Mouse (Mus musculus) forebrain, embryonic 12.5 days (tissue): Measurements from ENCODE around the gene Dgkh. TPM values are rescaled to one million over a fixed set of nuclear protein-coding genes. Genes with fewer than 3 reads are reported as not detected.

Experiments used
- ATAC-seq: fragments of 200-750 bp; cut with Nextera tagmentation; 2 replicates; pipeline ENCODE4 v1.8.0; 2017; ENCODE audit warnings: moderate TSS enrichment; ENCODE audit not compliant: low FRiP score
- H3K27ac ChIP-seq: fragments of 300-500 bp; sonication (generic); 2 replicates; pipeline ENCODE4 v1.5.1; 2016; ENCODE audit warnings: mild to moderate bottlenecking
- H3K27me3 ChIP-seq: fragments of 300-500 bp; sonication (generic); 2 replicates; pipeline ENCODE4 v1.6.1; 2016; ENCODE audit warnings: mild to moderate bottlenecking
- H3K36me3 ChIP-seq: fragments of 300-500 bp; sonication (generic); replicated peaks from 2 replicates; pipeline ENCODE4 v1.6.1; 2016; ENCODE audit warnings: mild to moderate bottlenecking
- H3K4me1 ChIP-seq: fragments of 300-500 bp; sonication (generic); 2 replicates; pipeline ENCODE4 v1.6.1; 2016
- H3K4me2 ChIP-seq: fragments of 300-500 bp; sonication (generic); 2 replicates; pipeline ENCODE4 v1.6.1; 2016; ENCODE audit warnings: mild to moderate bottlenecking, moderate library complexity
- H3K4me3 ChIP-seq: fragments of 300-500 bp; sonication (generic); replicated peaks from 2 replicates; pipeline ENCODE4 v1.5.1; 2016; ENCODE audit warnings: mild to moderate bottlenecking
- H3K9ac ChIP-seq: fragments of 300-500 bp; sonication (generic); 2 replicates; pipeline ENCODE4 v1.6.1; 2016; ENCODE audit warnings: mild to moderate bottlenecking
- H3K9me3 ChIP-seq: fragments of 300-500 bp; sonication (generic); 2 replicates; pipeline ENCODE4 v1.6.1; 2016
- WGBS: fragments of 180-500 bp; shearing (Covaris S2); methylation state at CpG from one replicate; pipeline ENCODE4 v1.1.7; 2016; 5-methylcytosine and 5-hydroxymethylcytosine counted together
- polyA plus RNA-seq: library from polyadenylated mRNA; unstranded; fragments of >200 nt; fragmentation: Nextera tagmentation; extraction: Ambion mirVana; gene quantifications from 2 replicates; pipeline ENCODE4 v1.2.1, GENCODE M21; 2016

Gene Dgkh
- polyA plus RNA-seq, 1 experiment from 2014 or later = 1.6 TPM

DNA sequence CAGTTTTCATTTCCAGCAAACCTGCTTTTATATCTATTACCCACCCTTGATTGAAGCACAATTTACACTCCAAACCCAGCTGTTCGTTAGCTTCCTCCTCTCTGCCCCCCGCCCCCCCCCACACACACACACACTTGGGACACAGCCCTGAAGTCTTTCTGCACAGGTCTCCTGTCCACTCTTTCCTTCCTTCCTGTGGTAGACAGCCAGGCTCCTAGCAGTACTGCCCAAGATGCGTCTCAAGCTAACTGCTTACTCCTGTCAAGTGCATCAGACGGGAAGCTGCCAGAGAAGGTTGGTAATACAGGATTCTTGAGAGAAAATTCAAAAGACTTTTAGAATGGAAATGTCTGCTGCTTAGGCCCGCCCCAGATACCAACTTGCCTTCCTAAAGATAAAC, 92.9 kb downstream of the Dgkh start:
- H3K4me2 ChIP-seq = no peak overlapping the region
- 80% methylated on average over 5 of the region's 5 CpGs for WGBS
- no peak overlapping the region for H3K27ac ChIP-seq

GRCm38 (mm10) chr14:78635612-78636400, 96.8 kb downstream of the Dgkh start:
- H3K4me1 ChIP-seq = no peaks in the 10 kb centered on the region; the same call in 1 of the 2 replicates
- no peak overlapping the region for H3K27ac ChIP-seq
- ATAC-seq = no peak
- WGBS = 86% methylated on average over 14 of the region's 14 CpGs
- H3K27me3 ChIP-seq = no peaks in the 10 kb centered on the region
- no peak overlapping the region for H3K4me2 ChIP-seq
- no peaks in the 10 kb centered on the region for H3K9me3 ChIP-seq
- H3K9ac ChIP-seq = no peak overlapping the region
- no peaks in the 10 kb centered on the region for H3K36me3 ChIP-seq
- no peak overlapping the region for H3K4me3 ChIP-seq

More for the DNA sequence above, 92.9 kb downstream of the Dgkh start:
- H3K9ac ChIP-seq = no peak overlapping the region
- no peak for ATAC-seq
- H3K4me3 ChIP-seq = no peak overlapping the region
- no peaks in the 10 kb centered on the region; the same call in 1 of the 2 replicates for H3K4me1 ChIP-seq
- H3K9me3 ChIP-seq = no peaks in the 10 kb centered on the region
- no peaks in the 10 kb centered on the region for H3K27me3 ChIP-seq
- no peaks in the 10 kb centered on the region for H3K36me3 ChIP-seq

- no peak for ATAC-seq
- WGBS = 88% methylated on average over 6 of the region's 6 CpGs
- no peak overlapping the region for H3K4me3 ChIP-seq
Observed at GRCm38 (mm10) chr14:78632747-78633146, 99.8 kb downstream of the Dgkh start.

DNA sequence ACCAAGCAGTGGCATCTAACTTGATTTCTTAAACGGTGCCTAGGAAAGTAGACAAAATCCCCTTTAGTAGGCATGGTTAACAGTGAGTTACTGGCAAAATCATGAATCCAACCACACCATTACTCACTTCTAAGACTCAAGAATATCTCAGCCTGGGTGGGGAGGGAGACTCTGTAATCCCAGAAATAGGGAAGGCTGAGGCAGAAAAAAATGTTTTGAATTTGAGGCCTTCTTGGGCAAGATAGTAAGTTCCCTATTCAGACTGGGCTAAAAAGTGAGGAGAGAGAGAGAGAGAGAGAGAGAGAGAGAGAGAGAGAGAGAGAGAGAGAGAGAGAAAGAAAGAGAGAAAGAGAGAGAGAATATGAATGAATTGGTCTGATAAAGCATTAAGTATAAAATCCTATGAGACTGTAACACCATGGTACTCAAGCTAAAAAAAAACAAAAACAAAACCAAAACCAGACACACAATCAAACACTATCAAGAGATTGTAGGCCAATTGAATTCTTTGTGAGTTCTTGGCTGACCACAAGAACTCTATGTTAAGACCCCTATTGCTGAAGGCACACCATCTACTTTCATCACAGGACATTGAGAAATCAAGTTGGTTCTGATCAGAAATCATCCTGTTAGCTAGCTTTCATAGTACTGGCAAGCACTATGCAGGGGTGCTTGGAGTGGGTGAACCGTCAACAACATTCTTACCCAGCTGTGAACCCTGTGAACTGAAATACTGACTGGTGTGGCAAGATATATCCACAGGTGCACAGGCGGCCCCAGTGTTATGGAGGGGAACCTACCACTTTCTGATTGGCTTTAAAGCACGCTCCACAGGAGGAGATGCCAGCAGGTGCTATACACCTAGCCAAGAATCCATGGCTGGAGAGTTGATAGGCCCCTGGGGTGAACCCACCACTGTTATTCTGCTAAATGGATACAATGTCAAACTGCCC, 101.4 kb downstream of the Dgkh start:
- Histone ChIP-seq H3K9ac (no peak overlapping the region), H3K27me3 (no peaks in the 10 kb centered on the region), H3K36me3 (no peaks in the 10 kb centered on the region), H3K9me3 (no peaks in the 10 kb centered on the region), H3K4me2 (no peak overlapping the region), H3K4me1 (no peaks in the 10 kb centered on the region), H3K4me3 (no peak overlapping the region), H3K27ac (no peak overlapping the region)
- WGBS = 93% methylated on average over 4 of the region's 4 CpGs
- ATAC-seq = no peak

More at GRCm38 (mm10) chr14:78632747-78633146, 99.8 kb downstream of the Dgkh start:
- Histone ChIP-seq H3K4me1 (no peaks in the 10 kb centered on the region; the same call in 1 of the 2 replicates), H3K4me2 (no peak overlapping the region), H3K36me3 (no peaks in the 10 kb centered on the region), H3K27me3 (no peaks in the 10 kb centered on the region), H3K9ac (no peak overlapping the region), H3K9me3 (no peaks in the 10 kb centered on the region), H3K27ac (no peak overlapping the region)

DNA sequence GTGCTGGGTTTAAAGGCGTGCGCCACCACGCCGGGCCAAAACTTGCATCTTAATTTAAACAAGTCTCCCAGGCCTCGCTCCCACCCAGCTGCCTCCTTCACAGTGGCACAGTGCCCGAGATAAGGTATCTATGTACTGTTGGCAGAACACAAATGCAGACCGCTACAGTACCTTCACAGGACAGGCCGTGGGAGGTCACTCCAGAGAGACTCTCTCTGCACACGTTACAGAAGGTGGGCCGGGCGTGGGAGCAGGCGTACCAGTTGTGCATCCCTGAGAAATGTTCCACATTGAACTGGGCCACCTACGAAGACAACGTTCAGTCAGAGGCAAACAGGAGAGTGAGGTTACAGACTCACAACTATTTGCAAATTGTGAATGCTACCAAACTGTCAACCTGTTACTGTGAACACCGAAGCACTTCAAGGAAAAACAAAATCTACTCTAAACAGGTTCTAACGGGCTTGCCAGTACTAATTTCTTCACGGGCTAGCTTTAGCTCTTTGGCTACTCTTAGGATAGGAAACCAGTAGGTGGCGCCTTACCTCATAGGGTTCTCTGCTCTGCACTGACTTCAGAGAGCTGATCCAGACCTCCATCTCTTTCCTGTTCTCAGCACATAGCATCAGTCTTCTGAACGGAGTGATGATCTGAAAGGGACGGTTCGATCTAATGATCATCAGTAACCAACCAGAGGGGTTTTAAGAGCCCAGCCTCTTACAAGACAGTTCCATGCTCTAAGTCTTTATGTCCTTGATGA, 104.9 kb downstream of the Dgkh start:
- H3K4me3 ChIP-seq = no peak overlapping the region
- no peaks in the 10 kb centered on the region for H3K27me3 ChIP-seq
- no peak overlapping the region for H3K9ac ChIP-seq
- no peak overlapping the region for H3K4me2 ChIP-seq
- ATAC-seq = no peak
- H3K4me1 ChIP-seq = no peaks in the 10 kb centered on the region
- no peak overlapping the region for H3K27ac ChIP-seq
- H3K9me3 ChIP-seq = no peaks in the 10 kb centered on the region
- H3K36me3 ChIP-seq = no peaks in the 10 kb centered on the region; the same call in 1 of the 2 replicates
- 86% methylated on average over 21 of the region's 21 CpGs for WGBS

DNA sequence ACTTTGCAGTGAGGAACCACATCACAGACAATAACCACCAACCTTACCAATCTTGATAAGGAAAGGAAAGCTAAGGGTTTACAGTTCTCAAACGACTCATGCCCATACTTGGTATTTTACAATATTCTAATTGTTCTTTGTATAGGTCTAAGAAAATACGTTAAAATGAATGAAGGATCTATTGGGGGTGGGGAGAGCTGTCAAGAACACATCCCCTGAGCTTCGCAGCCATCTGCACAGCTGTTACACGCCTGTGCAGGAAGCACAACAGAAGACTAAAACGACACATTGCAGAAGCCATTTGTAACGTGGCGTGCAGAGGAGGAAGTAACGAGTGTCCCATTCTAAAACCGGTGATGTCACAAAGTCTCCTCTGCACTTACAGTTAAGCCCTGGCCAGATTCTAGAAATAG, 113.7 kb downstream of the Dgkh start:
- 72% methylated on average over 9 of the region's 9 CpGs for WGBS
- Histone ChIP-seq H3K4me3 (no peak overlapping the region), H3K4me1 (no peaks in the 10 kb centered on the region), H3K27me3 (no peaks in the 10 kb centered on the region), H3K9ac (no peak overlapping the region), H3K27ac (no peak overlapping the region), H3K9me3 (no peaks in the 10 kb centered on the region), H3K36me3 (no peaks in the 10 kb centered on the region; the same call in 1 of the 2 replicates), H3K4me2 (no peak overlapping the region)
- ATAC-seq = no peak

DNA sequence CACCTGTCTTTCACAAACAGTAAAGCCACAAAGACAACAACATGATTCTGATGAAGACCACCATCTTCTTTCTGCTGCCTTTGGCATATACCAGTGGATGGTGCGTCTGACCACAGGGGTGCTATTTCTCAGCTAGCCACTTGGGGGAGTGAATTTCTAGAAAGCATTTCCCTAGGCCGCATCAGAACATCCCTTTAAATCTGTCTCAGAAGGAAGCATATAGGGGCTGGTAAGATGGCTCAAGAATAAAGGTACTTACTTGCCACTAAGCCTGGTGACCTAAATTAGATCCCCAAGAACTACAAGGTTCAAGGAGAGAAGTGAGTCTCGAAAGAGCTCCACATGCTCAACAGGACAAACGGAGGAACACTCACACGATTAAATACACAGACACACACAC, 119.0 kb downstream of the Dgkh start:
- no peaks in the 10 kb centered on the region for H3K27me3 ChIP-seq
- no peak overlapping the region for H3K9ac ChIP-seq
- H3K9me3 ChIP-seq = no peaks in the 10 kb centered on the region
- H3K4me3 ChIP-seq = no peak overlapping the region
- 79% methylated on average over 5 of the region's 5 CpGs for WGBS
- H3K4me2 ChIP-seq = no peak overlapping the region
- H3K27ac ChIP-seq = no peak overlapping the region
- H3K36me3 ChIP-seq = no peaks in the 10 kb centered on the region
- H3K4me1 ChIP-seq = no peaks in the 10 kb centered on the region
- ATAC-seq = no peak

DNA sequence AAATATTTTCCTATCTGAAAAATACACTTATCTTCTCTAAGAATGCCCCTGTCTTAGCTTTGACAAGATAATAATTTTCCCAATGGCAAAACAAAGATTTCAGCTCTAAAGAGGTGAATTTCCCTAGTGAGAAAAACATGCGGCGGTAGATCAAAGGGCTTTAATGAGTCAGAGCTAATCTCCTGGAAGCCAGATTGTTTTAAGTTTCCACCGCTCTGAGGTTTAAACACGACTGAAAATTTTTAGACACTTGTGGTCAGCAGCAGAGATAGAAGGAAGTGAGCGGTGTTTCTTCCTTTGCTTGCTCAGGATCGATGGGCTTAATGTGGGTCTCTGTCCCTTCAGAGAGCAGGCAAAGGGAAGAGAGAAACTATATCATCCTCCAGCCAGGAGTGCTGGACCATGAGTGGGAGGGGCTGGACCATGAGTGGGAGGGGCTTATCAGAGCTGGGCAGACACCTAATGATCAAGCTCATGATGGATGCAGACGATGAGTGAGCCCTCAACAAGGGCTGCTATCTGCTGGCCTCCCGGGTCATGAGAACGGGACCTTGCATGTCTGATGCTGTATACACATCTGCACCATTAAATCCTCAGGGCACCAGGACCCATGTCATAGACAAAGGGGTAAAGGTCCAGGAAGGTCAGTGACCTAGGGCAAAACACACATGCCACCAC, 120.3 kb downstream of the Dgkh start:
- 69% methylated on average over 9 of the region's 9 CpGs for WGBS
- Histone ChIP-seq H3K4me3 (no peak overlapping the region), H3K9ac (no peak overlapping the region), H3K9me3 (no peaks in the 10 kb centered on the region), H3K27ac (no peak overlapping the region), H3K4me2 (no peak overlapping the region), H3K4me1 (no peaks in the 10 kb centered on the region), H3K27me3 (no peaks in the 10 kb centered on the region), H3K36me3 (no peaks in the 10 kb centered on the region)
- ATAC-seq = no peak

DNA sequence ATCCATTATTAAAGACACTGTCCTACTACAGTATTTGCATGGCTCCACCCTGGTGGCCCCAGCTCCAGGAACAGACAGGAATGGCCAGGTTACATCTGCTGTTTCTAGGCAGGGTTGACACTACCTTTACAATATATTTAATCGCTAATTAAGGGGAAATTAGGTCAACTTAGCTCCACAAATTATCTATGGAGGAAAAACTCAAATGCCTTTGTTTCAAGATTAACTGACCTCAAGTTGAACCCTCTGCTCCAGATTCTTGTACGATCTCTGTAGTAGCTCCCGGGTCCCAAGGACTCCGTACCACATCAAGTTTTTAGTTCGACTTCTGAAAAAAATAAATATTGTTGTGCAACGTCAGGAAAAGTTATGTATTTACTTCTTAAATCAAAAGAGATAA, 137.7 kb downstream of the Dgkh start:
- Histone ChIP-seq H3K9ac (no peak overlapping the region), H3K36me3 (peaks cover 6% of the 10 kb centered on the region; the same call in 1 of the 2 replicates), H3K4me1 (no peaks in the 10 kb centered on the region), H3K4me3 (no peak overlapping the region), H3K27ac (no peak overlapping the region), H3K4me2 (no peak overlapping the region), H3K27me3 (no peaks in the 10 kb centered on the region), H3K9me3 (no peaks in the 10 kb centered on the region)
- ATAC-seq = no peak
- WGBS = 90% methylated on average over 6 of the region's 6 CpGs

DNA sequence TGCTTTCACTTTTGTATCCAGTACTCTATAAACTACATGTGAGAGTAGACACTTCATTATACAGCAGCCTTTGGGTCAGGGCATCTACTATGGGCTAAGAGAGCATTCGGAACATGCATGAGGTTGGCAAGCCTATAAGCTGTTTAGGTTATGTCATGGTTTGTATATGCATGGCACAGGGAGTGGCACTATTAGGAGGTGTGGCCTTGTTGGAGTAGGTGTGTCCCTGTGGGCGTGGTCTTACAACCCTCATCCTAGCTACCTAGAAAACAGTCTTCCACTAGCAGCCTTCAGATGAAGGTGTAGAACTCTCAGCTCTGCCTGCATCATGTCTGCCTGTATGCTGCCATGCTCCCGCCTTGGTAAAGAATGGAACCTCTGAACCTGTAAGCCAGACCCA, 139.6 kb downstream of the Dgkh start:
- no peak for ATAC-seq
- WGBS = 94% methylated on average over 3 of the region's 3 CpGs
- Histone ChIP-seq H3K9me3 (no peaks in the 10 kb centered on the region), H3K4me3 (no peak overlapping the region), H3K4me1 (no peaks in the 10 kb centered on the region), H3K4me2 (no peak overlapping the region), H3K27me3 (no peaks in the 10 kb centered on the region), H3K9ac (no peak overlapping the region), H3K36me3 (peaks cover 6% of the 10 kb centered on the region; the same call in 1 of the 2 replicates), H3K27ac (no peak overlapping the region)

- H3K9ac ChIP-seq = no peak overlapping the region
- H3K4me3 ChIP-seq = no peak overlapping the region
- 0 out of 2 replicates have a peak, but pooled peaks cover under 1% of the 10 kb centered on the region for H3K36me3 ChIP-seq
- no peaks in the 10 kb centered on the region for H3K27me3 ChIP-seq
- H3K9me3 ChIP-seq = no peaks in the 10 kb centered on the region
- no peak for ATAC-seq
- H3K4me2 ChIP-seq = no peak overlapping the region
- 7% methylated on average over 2 of the region's 2 CpGs for WGBS
- no peaks in the 10 kb centered on the region for H3K4me1 ChIP-seq
- no peak overlapping the region for H3K27ac ChIP-seq
Observed at GRCm38 (mm10) chr14:78590335-78590734, 142.2 kb downstream of the Dgkh start.
